Mouse (Mus musculus): ENCODE measurements at regions not wholly inside any gene's neighbourhood (a gene's known extent, or its start where the extent isn't known, plus 50 kb on each side); places are given as distances from the start of the nearest gene placed in this dataset.

DNA sequence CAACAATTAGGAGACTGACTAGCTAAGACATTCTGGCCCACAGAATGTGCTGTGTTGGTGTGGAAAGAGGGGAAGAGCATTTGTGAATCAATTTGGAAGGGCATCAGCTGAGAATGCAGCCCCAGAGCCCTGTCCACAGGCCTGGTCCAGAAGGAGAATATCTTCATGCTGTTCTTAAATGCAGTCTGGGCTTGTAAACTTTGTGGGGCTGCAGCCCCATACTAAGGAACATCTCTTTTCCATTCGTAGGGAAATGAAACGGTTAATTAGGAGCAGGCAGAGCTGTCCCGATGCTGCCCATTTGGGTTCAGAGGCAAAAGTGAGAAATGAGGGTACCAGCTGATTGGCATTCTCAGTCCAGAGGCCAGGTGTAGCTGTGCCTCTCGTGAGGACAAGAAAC, 304.0 kb downstream of the Maf start:
- TF ChIP-seq FOSL1 (IDR thresholded peaks at IDR 0.05; ENCODE audit: insufficient read depth, low read length, poor library complexity, severe bottlenecking), result no peak
- TF ChIP-seq MYOG (IDR thresholded peaks at IDR 0.05; ENCODE audit: control insufficient read depth, extremely low read depth, insufficient read length), result no peak
- TF ChIP-seq MAX (IDR thresholded peaks at IDR 0.05), result no peak
- no peak for TF ChIP-seq MYOD1 (IDR thresholded peaks at IDR 0.05; ENCODE audit: control insufficient read depth, insufficient read length, low read depth)
- TF ChIP-seq USF1 (IDR thresholded peaks at IDR 0.05; ENCODE audit: low read depth), result no peak
- no peak for TF ChIP-seq CTCF (IDR thresholded peaks at IDR 0.05; ENCODE audit: control insufficient read depth, insufficient read depth, insufficient read length)
- TF ChIP-seq CEBPB (IDR thresholded peaks at IDR 0.05; ENCODE audit: low read depth), result no peak
- Histone ChIP-seq H3ac (ENCODE audit: control insufficient read depth, insufficient read length, low read depth) (no peak overlapping the region), H3K79me2 (ENCODE audit: control insufficient read depth, insufficient read depth) (no peaks in the 10 kb centered on the region), H3K79me3 (ENCODE audit: low read depth) (no peaks in the 10 kb centered on the region), H3K36me3 (ENCODE audit: control insufficient read depth, insufficient read depth) (no peaks in the 10 kb centered on the region), H3K4me3 (ENCODE audit: insufficient read depth, poor library complexity, severe bottlenecking) (no peak overlapping the region), H3K27me3 (ENCODE audit: control insufficient read depth, insufficient read depth, insufficient read length) (no peaks in the 10 kb centered on the region)

DNA sequence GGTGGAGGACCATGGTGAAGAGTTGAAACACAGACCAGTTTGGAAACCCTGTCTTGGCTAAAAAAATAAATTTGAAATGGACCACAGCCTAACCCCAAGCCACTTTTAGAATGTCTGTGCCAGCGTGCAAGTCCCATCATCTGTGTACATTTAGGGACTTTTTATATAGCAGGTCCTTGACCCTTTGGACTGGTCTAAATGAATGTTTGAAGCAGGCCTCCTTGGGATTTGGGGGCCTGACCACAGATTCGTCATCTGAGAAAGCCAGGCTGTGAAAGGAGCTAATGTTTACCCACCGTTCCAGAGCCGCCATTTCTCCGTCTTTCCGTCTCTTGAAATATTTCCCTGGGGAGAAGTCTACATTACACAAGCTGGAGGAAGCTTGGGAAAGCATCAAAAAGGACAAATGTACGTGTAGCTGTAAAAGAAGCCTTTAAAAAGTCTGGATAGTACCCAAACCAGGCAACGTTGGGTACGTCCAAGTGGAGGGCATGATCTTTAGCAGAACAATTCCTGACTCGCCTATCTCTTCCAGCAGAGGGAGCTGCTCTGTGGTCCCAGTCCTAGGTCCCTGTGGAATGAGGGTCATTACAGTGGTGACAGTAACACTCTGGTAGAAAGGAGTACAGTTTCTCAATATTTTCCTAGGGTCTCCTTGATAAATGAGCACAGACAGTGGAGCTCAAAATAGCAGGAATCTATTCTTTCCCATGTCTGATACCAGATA, 305.0 kb downstream of the Maf start:
- Histone ChIP-seq H3K4me3 (ENCODE audit: insufficient read depth, poor library complexity, severe bottlenecking) (no peak overlapping the region), H3K79me3 (ENCODE audit: low read depth) (no peaks in the 10 kb centered on the region), H3K36me3 (ENCODE audit: control insufficient read depth, insufficient read depth) (no peaks in the 10 kb centered on the region), H3K27me3 (ENCODE audit: control insufficient read depth, insufficient read depth, insufficient read length) (no peaks in the 10 kb centered on the region), H3K79me2 (ENCODE audit: control insufficient read depth, insufficient read depth) (no peaks in the 10 kb centered on the region), H3ac (ENCODE audit: control insufficient read depth, insufficient read length, low read depth) (no peak overlapping the region)
- TF ChIP-seq MAX (IDR thresholded peaks at IDR 0.05) (no peak), CTCF (IDR thresholded peaks at IDR 0.05; ENCODE audit: control insufficient read depth, insufficient read depth, insufficient read length) (peak; percentile 3)
